Mouse (Mus musculus) lung, adult 2 months (tissue): ENCODE measurements around the gene Olfr1218.

ENCODE experiments used
- CTCF ChIP-seq: fragments of 200-500 bp; IDR thresholded peaks from 2 replicates; pipeline ENCODE4 v1.5.1; 2011; ENCODE audit warnings: mild to moderate bottlenecking, low read length, control low read depth; ENCODE audit not compliant: insufficient read depth
- POLR2A ChIP-seq: fragments of 200-500 bp; IDR thresholded peaks from 2 replicates; pipeline ENCODE4 v1.6.1; 2011; ENCODE audit warnings: low read depth, mild to moderate bottlenecking, control low read depth, low read length, borderline replicate concordance; ENCODE audit errors: extremely low read depth

GRCm38 (mm10) chr2:89006873-89007272 is 54.1 kb downstream of the Olfr1218 start, which contains the start of gene Olfr1215:
- no peak for TF ChIP-seq POLR2A
- TF ChIP-seq CTCF = no peak
